10 mouse cellular contexts compared by ENCODE assay signal in genomic region chr5:129256136-129256535, GRCm38 (mm10).
DNase-seq lines count a peak whose midpoint lies in the region; ATAC-seq and TF ChIP-seq lines count a peak whose summit lies in the region.
"Had no signal": no experiment of that assay in that cellular context is flagged by ENCODE, and none has a peak within 500 bp of the region (broad histone marks: within the 10 kb centered on the region; RNA-seq: fewer than 3 reads in every experiment).

No protein-coding gene starts in this region.

- H3K36me3 ChIP-seq in forebrain, postnatal 0 days (ENCODE audit: insufficient read depth), result no peaks in the 10 kb centered on the region
- H3K36me3 ChIP-seq in forebrain, embryonic 12.5 days (replicated peaks), result no peaks in the 10 kb centered on the region
- H3K36me3 ChIP-seq in kidney, postnatal 0 days (ENCODE audit: insufficient read depth, low read length), result no peaks in the 10 kb centered on the region
- H3K36me3 ChIP-seq in midbrain, postnatal 0 days (ENCODE audit: insufficient read depth, low read length), result no peaks in the 10 kb centered on the region
- no peaks in the 10 kb centered on the region for H3K36me3 ChIP-seq in midbrain, embryonic 15.5 days (replicated peaks)
- no peaks in the 10 kb centered on the region for H3K36me3 ChIP-seq in neural tube, embryonic 14.5 days (ENCODE audit: control insufficient read depth, insufficient read depth, low read length)
- H3K36me3 ChIP-seq: heart, embryonic 10.5 days had no signal

- H3K4me3 ChIP-seq in forebrain, postnatal 0 days (ENCODE audit: low read depth, low read length), result no peak overlapping the region
- H3K4me3 ChIP-seq in forebrain, embryonic 12.5 days (replicated peaks), result no peak overlapping the region
- H3K4me3 ChIP-seq in kidney, postnatal 0 days (replicated peaks; ENCODE audit: low read depth, low read length), result no peak overlapping the region
- H3K4me3 ChIP-seq in midbrain, postnatal 0 days (ENCODE audit: low read depth, low read length), result no peak overlapping the region
- H3K4me3 ChIP-seq in midbrain, embryonic 15.5 days, result no peak overlapping the region
- H3K4me3 ChIP-seq in neural tube, embryonic 14.5 days (ENCODE audit: low read depth, low read length), result no peak overlapping the region
- H3K4me3 ChIP-seq: heart, embryonic 10.5 days had no signal

- H3K4me1 ChIP-seq in forebrain, postnatal 0 days (ENCODE audit: insufficient read depth), result no peaks in the 10 kb centered on the region
- H3K4me1 ChIP-seq in forebrain, embryonic 12.5 days, result peaks cover 6% of the 10 kb centered on the region; the same call in 1 of the 2 replicates
- no peaks in the 10 kb centered on the region for H3K4me1 ChIP-seq in kidney, postnatal 0 days (replicated peaks; ENCODE audit: insufficient read depth, low read length)
- H3K4me1 ChIP-seq in midbrain, postnatal 0 days (ENCODE audit: insufficient read depth, low read length), result no peaks in the 10 kb centered on the region
- H3K4me1 ChIP-seq in midbrain, embryonic 15.5 days, result no peaks in the 10 kb centered on the region
- no peaks in the 10 kb centered on the region for H3K4me1 ChIP-seq in neural tube, embryonic 14.5 days (ENCODE audit: control insufficient read depth, insufficient read depth, low read length)

- peak; percentile 47 for TF ChIP-seq CTCF in forebrain, postnatal 0 days (IDR thresholded peaks at IDR 0.05; ENCODE audit: low read depth)
- peak; percentile 47 for TF ChIP-seq CTCF in kidney, postnatal 0 days (IDR thresholded peaks at IDR 0.05; ENCODE audit: low read depth)
- peak; percentile 68 for TF ChIP-seq CTCF in midbrain, postnatal 0 days (IDR thresholded peaks at IDR 0.05)

- no peak overlapping the region for H3K27ac ChIP-seq in forebrain, postnatal 0 days (ENCODE audit: low read depth, low read length)
- H3K27ac ChIP-seq in forebrain, embryonic 12.5 days, result no peak overlapping the region
- H3K27ac ChIP-seq in kidney, postnatal 0 days, result no peak overlapping the region
- H3K27ac ChIP-seq in midbrain, postnatal 0 days (ENCODE audit: low read depth, low read length), result no peak overlapping the region
- H3K27ac ChIP-seq in midbrain, embryonic 15.5 days, result no peak overlapping the region
- no peak overlapping the region for H3K27ac ChIP-seq in neural tube, embryonic 14.5 days (ENCODE audit: low read depth, low read length)
- H3K27ac ChIP-seq: heart, embryonic 10.5 days had no signal

- H3K9me3 ChIP-seq in forebrain, postnatal 0 days (ENCODE audit: low read length), result no peaks in the 10 kb centered on the region
- H3K9me3 ChIP-seq in forebrain, embryonic 12.5 days, result peaks cover 7% of the 10 kb centered on the region; the same call in 1 of the 2 replicates
- no peaks in the 10 kb centered on the region for H3K9me3 ChIP-seq in kidney, postnatal 0 days (replicated peaks; ENCODE audit: low read length)
- no peaks in the 10 kb centered on the region for H3K9me3 ChIP-seq in midbrain, postnatal 0 days (ENCODE audit: low read length)
- no peaks in the 10 kb centered on the region for H3K9me3 ChIP-seq in midbrain, embryonic 15.5 days
- no peaks in the 10 kb centered on the region for H3K9me3 ChIP-seq in neural tube, embryonic 14.5 days (ENCODE audit: control insufficient read depth, low read length)
- H3K9me3 ChIP-seq: heart, embryonic 10.5 days had no signal

- no peak for DNase-seq in forebrain, postnatal 0 days
- DNase-seq in kidney, postnatal 0 days (ENCODE audit: low spot score), result no peak
- DNase-seq in kidney, adult 8-10 months, result no peak
- peak; percentile 73 for DNase-seq in midbrain, postnatal 0 days (ENCODE audit: low spot score)
- no peak for DNase-seq in ovary, adult 18-20 months (ENCODE audit: low spot score)

- H3K9ac ChIP-seq in forebrain, postnatal 0 days, result no peak overlapping the region
- H3K9ac ChIP-seq in forebrain, embryonic 12.5 days, result no peak overlapping the region
- no peak overlapping the region for H3K9ac ChIP-seq in kidney, postnatal 0 days (ENCODE audit: low read depth, low read length)
- no peak overlapping the region for H3K9ac ChIP-seq in midbrain, postnatal 0 days (replicated peaks; ENCODE audit: low read length, poor library complexity, severe bottlenecking)
- no peak overlapping the region for H3K9ac ChIP-seq in midbrain, embryonic 15.5 days
- no peak overlapping the region for H3K9ac ChIP-seq in neural tube, embryonic 14.5 days (replicated peaks; ENCODE audit: low read depth, low read length)

- WGBS in forebrain, postnatal 0 days, result 74% methylated on average over 9 of the region's 9 CpGs
- WGBS in forebrain, embryonic 12.5 days, result 82% methylated on average over 9 of the region's 9 CpGs
- WGBS in kidney, postnatal 0 days, result 72% methylated on average over 9 of the region's 9 CpGs
- 73% methylated on average over 9 of the region's 9 CpGs for WGBS in midbrain, postnatal 0 days
- WGBS in midbrain, embryonic 15.5 days, result 70% methylated on average over 9 of the region's 9 CpGs
- WGBS in neural tube, embryonic 14.5 days, result 55% methylated on average over 9 of the region's 9 CpGs

- peak; percentile 56 for ATAC-seq in forebrain, postnatal 0 days
- no peak for ATAC-seq in forebrain, embryonic 12.5 days (ENCODE audit: low FRiP score)
- no peak for ATAC-seq in kidney, postnatal 0 days (replicated peaks; ENCODE audit: low FRiP score, low read depth)
- ATAC-seq in midbrain, postnatal 0 days (ENCODE audit: low FRiP score), result no peak
- ATAC-seq in midbrain, embryonic 15.5 days (replicated peaks), result no peak
- peak; percentile 38; the same call in 1 of the 2 replicates for ATAC-seq in neural tube, embryonic 14.5 days (ENCODE audit: low read depth)
- ATAC-seq: midbrain, embryonic 16.5 days had no signal

- no peak overlapping the region for H3K4me2 ChIP-seq in forebrain, postnatal 0 days (ENCODE audit: low read depth)
- H3K4me2 ChIP-seq in forebrain, embryonic 12.5 days, result no peak overlapping the region
- no peak overlapping the region for H3K4me2 ChIP-seq in kidney, postnatal 0 days (ENCODE audit: low read length)
- no peak overlapping the region for H3K4me2 ChIP-seq in midbrain, postnatal 0 days (ENCODE audit: low read depth, low read length, poor library complexity, severe bottlenecking)
- H3K4me2 ChIP-seq in midbrain, embryonic 15.5 days, result no peak overlapping the region
- no peak overlapping the region for H3K4me2 ChIP-seq in neural tube, embryonic 14.5 days (ENCODE audit: low read depth, low read length)

- no peaks in the 10 kb centered on the region for H3K27me3 ChIP-seq in forebrain, postnatal 0 days (ENCODE audit: insufficient read depth, low read length)
- no peaks in the 10 kb centered on the region for H3K27me3 ChIP-seq in forebrain, embryonic 12.5 days
- no peaks in the 10 kb centered on the region for H3K27me3 ChIP-seq in kidney, postnatal 0 days (ENCODE audit: insufficient read depth, low read length)
- no peaks in the 10 kb centered on the region for H3K27me3 ChIP-seq in midbrain, postnatal 0 days (ENCODE audit: insufficient read depth, low read length)
- H3K27me3 ChIP-seq in midbrain, embryonic 15.5 days (replicated peaks), result no peaks in the 10 kb centered on the region
- no peaks in the 10 kb centered on the region for H3K27me3 ChIP-seq in neural tube, embryonic 14.5 days (ENCODE audit: control insufficient read depth, insufficient read depth, low read length)

Comparison
In these comparisons a context has a peak if more than half of its experiments do, and no peak if none do; other contexts are left out.
1. ATAC-seq: peak in forebrain, postnatal 0 days (single experiment) and neural tube, embryonic 14.5 days (single experiment); none in forebrain, embryonic 12.5 days (single experiment), kidney, postnatal 0 days (single experiment), midbrain, postnatal 0 days (single experiment) and midbrain, embryonic 15.5 days (single experiment).
2. Peak in every context shown above with its lines, with median percentiles within 50 percentile points of each other: CTCF ChIP-seq.